Mouse (Mus musculus) stomach, postnatal 0 days (tissue): ENCODE measurements around the gene Il1rapl2. TPM values are rescaled to one million over a fixed set of nuclear protein-coding genes. Genes with fewer than 3 reads are reported as not detected.
"Not testable (repeated sequence)": the region's sequence is repeated elsewhere in the genome, so short reads cannot be mapped to it uniquely, and the experiment has no call there.

Experiments
- ATAC-seq: fragments of 200-750 bp; cut with Nextera tagmentation; 2 replicates; pipeline ENCODE4 v1.8.0; 2017; ENCODE audit not compliant: low FRiP score, low TSS enrichment
- DNase-seq: peaks from one replicate; pipeline ENCODE4 v3.0.0-alpha.2; 2016; ENCODE audit warnings: low spot score
- H3K27ac ChIP-seq: fragments of 300-500 bp; sonication (generic); replicated peaks from 2 replicates; pipeline ENCODE4 v1.5.1; 2014; ENCODE audit warnings: mild to moderate bottlenecking, control low read depth
- H3K27me3 ChIP-seq: fragments of 300-500 bp; sonication (generic); 2 replicates; pipeline ENCODE4 v1.6.1; 2014; ENCODE audit warnings: low read length; ENCODE audit not compliant: control insufficient read depth, insufficient read depth
- H3K36me3 ChIP-seq: fragments of 300-500 bp; sonication (generic); 2 replicates; pipeline ENCODE4 v1.6.1; 2014; ENCODE audit warnings: low read length, mixed read lengths; ENCODE audit not compliant: control insufficient read depth, insufficient read depth
- H3K4me1 ChIP-seq: fragments of 300-500 bp; sonication (generic); replicated peaks from 2 replicates; pipeline ENCODE4 v1.6.1; 2014; ENCODE audit warnings: antibody characterized with exemption; ENCODE audit not compliant: control insufficient read depth, insufficient read depth
- H3K4me2 ChIP-seq: fragments of 300-500 bp; sonication (generic); replicated peaks from 2 replicates; pipeline ENCODE4 v1.6.1; 2014; ENCODE audit warnings: low read depth, mild to moderate bottlenecking, control low read depth, moderate library complexity
- H3K4me3 ChIP-seq: fragments of 300-500 bp; sonication (generic); 2 replicates; pipeline ENCODE4 v1.5.1; 2014; ENCODE audit warnings: low read depth, low read length, control low read depth
- H3K9ac ChIP-seq: fragments of 300-500 bp; sonication (generic); 2 replicates; pipeline ENCODE4 v1.6.1; 2014; ENCODE audit warnings: mild to moderate bottlenecking, low read length, control low read depth, mixed read lengths
- H3K9me3 ChIP-seq: fragments of 300-500 bp; sonication (generic); 2 replicates; pipeline ENCODE4 v1.6.1; 2016; ENCODE audit warnings: low read length; ENCODE audit not compliant: control insufficient read depth
- CTCF ChIP-seq: IDR thresholded peaks from 2 replicates; pipeline ENCODE4 v1.5.1; 2016; ENCODE audit warnings: antibody characterized with exemption, low read depth, mild to moderate bottlenecking, moderate library complexity
- EP300 ChIP-seq: optimal IDR thresholded peaks from 2 replicates; pipeline ENCODE3; 2016; ENCODE audit warnings: antibody characterized with exemption
- WGBS: fragments of 180-500 bp; shearing (Covaris S2); extraction: QIAGEN DNeasy Blood & Tissue Kit; methylation state at CpG from one replicate; pipeline ENCODE4 v1.1.7; 2014; 5-methylcytosine and 5-hydroxymethylcytosine counted together
- polyA plus RNA-seq: library from polyadenylated mRNA; unstranded; fragments of >200 nt; fragmentation: Nextera tagmentation; extraction: Ambion mirVana; gene quantifications from 2 replicates; pipeline ENCODE4 v1.2.1, GENCODE M21; 2015

Gene Il1rapl2
- polyA plus RNA-seq, 1 experiment from 2014 or later = 0.04 TPM

GRCm38 (mm10) chrX:138234626-138235025 is 664.2 kb downstream of the Il1rapl2 start:
- H3K27me3 ChIP-seq = no peaks in the 10 kb centered on the region
- 52% methylated on average over 4 of the region's 4 CpGs for WGBS
- H3K9ac ChIP-seq = no peak overlapping the region
- H3K4me2 ChIP-seq = no peak overlapping the region
- H3K4me3 ChIP-seq = no peak overlapping the region
- no peaks in the 10 kb centered on the region for H3K4me1 ChIP-seq
- no peak for ATAC-seq
- H3K27ac ChIP-seq = no peak overlapping the region
- DNase-seq = no peak
- H3K36me3 ChIP-seq = no peaks in the 10 kb centered on the region
- no peak for TF ChIP-seq EP300
- no peak for TF ChIP-seq CTCF
- H3K9me3 ChIP-seq = no peaks in the 10 kb centered on the region

GRCm38 (mm10) chrX:138348736-138349135 is 778.3 kb downstream of the Il1rapl2 start:
- not testable (repeated sequence) for H3K4me2 ChIP-seq, H3K9me3 ChIP-seq, H3K9ac ChIP-seq, H3K4me1 ChIP-seq, H3K27ac ChIP-seq, H3K36me3 ChIP-seq, H3K27me3 ChIP-seq, H3K4me3 ChIP-seq, DNase-seq, ATAC-seq
- 71% methylated on average over 1 of the region's 1 CpGs for WGBS

GRCm38 (mm10) chrX:138433794-138434193 is 863.4 kb downstream of the Il1rapl2 start:
- no peaks in the 10 kb centered on the region for H3K36me3 ChIP-seq
- H3K4me2 ChIP-seq = no peak overlapping the region
- H3K9ac ChIP-seq = no peak overlapping the region
- no peak for ATAC-seq
- no peaks in the 10 kb centered on the region for H3K27me3 ChIP-seq
- no peak overlapping the region for H3K4me3 ChIP-seq
- H3K27ac ChIP-seq = no peak overlapping the region
- H3K4me1 ChIP-seq = no peaks in the 10 kb centered on the region
- 60% methylated on average over 2 of the region's 2 CpGs for WGBS
- TF ChIP-seq EP300 (no peak), CTCF (no peak)
- H3K9me3 ChIP-seq = no peaks in the 10 kb centered on the region
- no peak for DNase-seq

GRCm38 (mm10) chrX:138437939-138438338 is 867.5 kb downstream of the Il1rapl2 start:
- H3K27me3 ChIP-seq = no peaks in the 10 kb centered on the region

GRCm38 (mm10) chrX:138449856-138450255 is 879.4 kb downstream of the Il1rapl2 start:
- no peak for DNase-seq
- Histone ChIP-seq H3K9me3 (no peaks in the 10 kb centered on the region), H3K27me3 (no peaks in the 10 kb centered on the region), H3K4me2 (no peak overlapping the region), H3K4me3 (no peak overlapping the region), H3K36me3 (no peaks in the 10 kb centered on the region), H3K9ac (no peak overlapping the region), H3K27ac (no peak overlapping the region), H3K4me1 (no peaks in the 10 kb centered on the region)
- WGBS = 79% methylated on average over 2 of the region's 2 CpGs
- TF ChIP-seq CTCF (no peak), EP300 (no peak)
- no peak for ATAC-seq

More at GRCm38 (mm10) chrX:138437939-138438338, 867.5 kb downstream of the Il1rapl2 start:
- Histone ChIP-seq H3K9me3 (no peaks in the 10 kb centered on the region), H3K4me1 (no peaks in the 10 kb centered on the region), H3K9ac (no peak overlapping the region), H3K4me3 (no peak overlapping the region), H3K36me3 (no peaks in the 10 kb centered on the region), H3K27ac (no peak overlapping the region), H3K4me2 (no peak overlapping the region)
- no peak for DNase-seq
- no peak for TF ChIP-seq CTCF
- no peak for TF ChIP-seq EP300
- 65% methylated on average over 3 of the region's 3 CpGs for WGBS
- ATAC-seq = no peak

GRCm38 (mm10) chrX:138478488-138478887 is 908.1 kb downstream of the Il1rapl2 start:
- no peak overlapping the region for H3K4me3 ChIP-seq
- ATAC-seq (no peak), DNase-seq (no peak)
- no peaks in the 10 kb centered on the region for H3K4me1 ChIP-seq
- WGBS = 69% methylated on average over 3 of the region's 3 CpGs
- no peak overlapping the region for H3K9ac ChIP-seq
- H3K36me3 ChIP-seq = no peaks in the 10 kb centered on the region
- no peak for TF ChIP-seq EP300
- TF ChIP-seq CTCF = no peak
- no peaks in the 10 kb centered on the region for H3K27me3 ChIP-seq
- H3K27ac ChIP-seq = no peak overlapping the region
- no peaks in the 10 kb centered on the region for H3K9me3 ChIP-seq
- no peak overlapping the region for H3K4me2 ChIP-seq
